Mouse (Mus musculus): ENCODE data around the gene Gm27179.
"Not testable (repeated sequence)": the region's sequence is repeated elsewhere in the genome, so short reads cannot be mapped to it uniquely, and the experiment has no call there.

Gene Gm27179

GRCm38 (mm10) chr14:69473941-69474646 lies 38.3 kb downstream of the Gm27179 start:
- DNase-seq (ENCODE audit: low spot score), result not testable (repeated sequence)

DNA sequence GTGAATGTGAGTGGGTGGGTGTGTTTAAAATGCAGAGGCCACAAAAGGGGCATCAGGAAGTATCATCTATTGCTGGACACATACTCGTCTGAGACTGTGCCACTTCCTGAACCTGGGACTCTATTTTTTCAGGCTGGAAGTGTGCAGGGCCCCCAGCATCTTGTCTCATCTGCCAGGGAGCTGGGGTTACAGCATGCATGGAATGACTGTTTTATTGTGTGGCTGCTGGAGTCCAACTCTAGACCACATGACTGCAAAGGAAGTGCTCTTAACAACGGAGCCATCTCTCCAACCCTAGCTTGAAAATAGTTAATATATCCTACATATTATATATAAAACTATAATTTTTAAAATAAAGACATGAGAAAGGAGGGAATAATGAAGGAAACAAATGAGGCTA lies 39.0 kb downstream of the Gm27179 start:
- not testable (repeated sequence) for DNase-seq (ENCODE audit: low spot score)

DNA sequence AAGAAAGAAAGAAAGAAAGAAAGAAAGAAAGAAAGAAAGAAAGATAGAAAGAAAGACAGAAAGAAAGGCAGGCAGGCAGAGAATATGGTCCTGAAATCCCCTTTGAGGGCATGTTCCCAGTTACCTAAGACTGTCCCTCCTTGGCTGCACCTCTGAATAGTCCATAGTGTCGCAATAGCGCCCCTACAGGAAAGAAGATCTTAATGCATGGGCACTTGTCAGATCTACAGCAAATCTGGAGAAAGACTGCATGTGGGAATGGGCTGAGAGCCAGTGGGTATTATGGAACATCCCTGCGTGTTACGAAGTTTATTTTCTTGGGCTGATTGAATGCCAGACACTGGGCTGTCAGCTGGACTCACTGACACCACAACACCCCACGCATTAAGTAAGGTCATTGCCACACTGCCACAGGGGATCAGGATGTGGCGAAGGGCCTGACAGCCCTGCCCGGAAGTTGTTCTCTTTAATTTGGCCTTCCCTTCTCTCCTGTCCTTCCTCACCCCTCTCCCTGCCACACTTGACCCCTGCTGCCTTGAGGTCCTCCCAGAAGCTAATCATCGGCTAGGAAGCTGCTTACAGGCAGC lies 42.1 kb downstream of the Gm27179 start:
- not testable (repeated sequence) for DNase-seq (ENCODE audit: low spot score)

- not testable (repeated sequence) for DNase-seq (ENCODE audit: low spot score)
Observed at GRCm38 (mm10) chr14:69467612-69468366, 44.6 kb downstream of the Gm27179 start.

GRCm38 (mm10) chr14:69464465-69464864 lies 47.9 kb downstream of the Gm27179 start:
- not testable (repeated sequence) for DNase-seq (ENCODE audit: low spot score)
